Mouse (Mus musculus) granulocyte monocyte progenitor cell, adult 5-6 weeks (primary cell): ENCODE results near the gene Psmd13. TPM values are rescaled to one million over a fixed set of nuclear protein-coding genes. Genes with fewer than 3 reads are reported as not detected.

Source experiments
- ATAC-seq: replicated peaks from 2 replicates; pipeline ENCODE4 v1.8.0; 2016; ENCODE audit warnings: mild to moderate bottlenecking, moderate TSS enrichment, inconsistent platforms; ENCODE audit not compliant: poor library complexity, severe bottlenecking
- total RNA-seq, 2 experiments: library from RNA; stranded (forward) in 1 of 2; stranded (reverse) in 1 of 2; fragments of 200-712, 200-1000 nt in 1 of 2; fragments of >200 nt in 1 of 2; fragmentation: Nextera tagmentation in 1 of 2; gene quantifications; 2 replicates each; pipeline ENCODE4 v1.2.3; 2014 to 2017

Gene Psmd13
- total RNA-seq, 2 experiments from 2014 or later = 111 to 229 TPM

DNA sequence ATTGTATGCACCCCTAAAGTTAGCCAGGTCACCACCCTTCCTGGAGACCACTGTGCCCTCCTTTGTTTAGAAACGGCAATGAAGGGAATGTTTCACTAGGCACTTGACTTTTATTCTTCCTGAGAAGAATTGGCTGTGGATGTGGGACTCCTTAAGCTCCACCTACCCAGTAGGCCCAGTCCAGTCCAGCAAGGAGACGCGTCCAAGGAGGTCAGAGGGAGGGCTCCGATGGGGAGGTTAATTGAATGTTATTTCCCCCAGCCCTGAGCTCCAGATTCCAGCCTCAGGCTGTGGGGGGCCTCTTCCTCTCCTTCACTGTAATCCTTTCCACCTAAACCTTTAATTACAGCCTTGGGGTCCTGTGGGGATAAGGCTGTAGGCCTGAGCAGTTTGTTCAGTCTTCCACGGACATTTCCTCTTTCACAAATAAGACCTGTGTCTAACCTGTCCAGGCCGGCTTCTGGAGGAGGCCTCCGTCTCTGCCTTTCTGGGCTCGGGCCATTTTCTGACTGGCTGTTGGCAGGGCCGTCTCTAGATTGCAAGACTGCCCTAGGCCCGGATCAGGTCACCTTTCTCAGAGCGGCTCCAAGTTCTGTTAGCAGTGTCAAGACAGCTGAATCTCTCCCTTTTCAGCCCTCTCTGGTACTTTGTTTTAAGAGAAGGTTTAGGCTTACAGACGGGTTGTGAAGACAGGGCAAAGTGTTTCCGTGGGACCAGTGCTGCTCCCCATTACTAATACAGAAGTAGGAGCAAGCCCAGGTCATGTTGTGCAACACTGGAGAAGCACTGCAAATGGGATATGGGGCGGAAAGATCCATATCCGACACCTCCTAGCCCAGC lies 20.5 kb downstream of the Psmd13 start:
- ATAC-seq = no peak

DNA sequence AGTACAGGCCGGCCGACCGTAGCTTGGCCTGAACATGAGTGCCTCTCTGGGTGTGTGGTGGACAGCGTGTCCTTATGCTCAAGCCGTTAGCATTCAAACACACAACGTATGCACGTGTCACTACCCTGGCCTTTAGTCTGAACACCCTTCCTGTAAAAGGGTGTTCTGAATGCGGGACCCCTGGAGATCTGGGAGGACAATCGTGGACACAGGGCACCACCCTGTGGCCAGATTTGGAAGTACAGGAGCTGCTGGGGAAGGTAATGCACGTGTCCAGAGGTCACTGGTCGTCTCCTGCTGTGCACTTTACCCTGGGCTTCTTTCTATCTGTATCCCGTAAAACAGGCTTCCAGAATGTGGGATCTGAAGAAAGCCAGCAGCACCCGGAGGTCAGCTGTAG lies 21.4 kb downstream of the Psmd13 start:
- peak; percentile 88 for ATAC-seq

DNA sequence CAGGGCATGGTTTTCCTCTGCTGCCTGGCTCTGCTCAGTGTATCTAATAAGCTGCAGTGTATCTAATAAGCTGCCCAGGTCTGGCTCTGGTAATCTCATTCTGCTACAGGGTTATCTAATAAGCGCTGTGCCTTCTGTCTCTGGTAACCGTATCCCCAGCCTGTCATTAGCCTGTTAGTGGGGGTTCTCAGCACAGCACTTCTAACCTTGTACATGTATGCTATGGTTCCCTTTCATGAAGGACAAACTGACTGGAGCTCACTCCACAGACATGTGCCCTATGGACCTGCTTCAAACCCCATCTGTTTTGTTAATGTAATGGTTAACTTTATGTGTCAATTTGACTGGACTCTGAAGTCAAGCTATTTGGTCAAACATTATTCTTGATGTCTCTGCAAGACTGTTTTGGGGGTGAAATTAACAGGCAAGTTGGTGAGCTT lies 23.9 kb downstream of the Psmd13 start:
- ATAC-seq = no peak

DNA sequence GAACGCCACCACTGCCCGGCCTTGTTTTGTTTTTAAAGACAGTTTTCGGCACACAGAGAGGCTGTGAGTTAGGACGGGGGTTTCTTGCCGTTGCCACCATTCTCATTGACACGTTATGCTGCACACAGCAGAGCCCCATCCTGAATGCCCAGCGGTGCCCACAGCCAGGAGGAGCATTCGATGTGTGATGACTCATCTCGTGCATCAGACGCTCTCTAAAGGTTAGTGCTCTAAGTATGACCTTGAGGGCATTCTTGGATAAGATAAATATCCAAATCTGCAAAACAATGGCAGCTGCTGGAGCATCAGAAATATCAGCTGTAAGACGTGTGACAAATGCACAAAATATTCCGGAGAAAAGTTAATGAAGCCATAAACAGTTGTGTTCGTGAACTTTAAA lies 25.4 kb downstream of the Psmd13 start:
- no peak for ATAC-seq

DNA sequence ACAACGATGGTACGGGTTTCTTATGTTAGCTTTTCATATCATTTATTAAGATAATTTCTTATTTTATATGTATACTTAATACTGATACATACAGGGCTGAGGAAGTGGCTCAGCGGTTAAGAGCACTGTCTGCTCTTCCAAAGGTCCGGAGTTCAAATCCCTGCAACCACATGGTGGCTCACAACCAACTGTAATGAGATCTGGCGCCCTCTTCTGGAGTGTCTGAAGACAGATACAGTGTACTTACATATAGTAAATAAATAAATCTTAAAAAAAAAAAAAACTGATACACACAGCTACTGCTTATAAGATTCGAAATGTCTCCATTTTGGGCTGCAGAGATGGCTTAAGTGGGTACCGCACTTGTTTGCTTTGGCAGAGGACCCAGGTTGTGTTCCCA lies 25.9 kb downstream of the Psmd13 start:
- no peak for ATAC-seq

DNA sequence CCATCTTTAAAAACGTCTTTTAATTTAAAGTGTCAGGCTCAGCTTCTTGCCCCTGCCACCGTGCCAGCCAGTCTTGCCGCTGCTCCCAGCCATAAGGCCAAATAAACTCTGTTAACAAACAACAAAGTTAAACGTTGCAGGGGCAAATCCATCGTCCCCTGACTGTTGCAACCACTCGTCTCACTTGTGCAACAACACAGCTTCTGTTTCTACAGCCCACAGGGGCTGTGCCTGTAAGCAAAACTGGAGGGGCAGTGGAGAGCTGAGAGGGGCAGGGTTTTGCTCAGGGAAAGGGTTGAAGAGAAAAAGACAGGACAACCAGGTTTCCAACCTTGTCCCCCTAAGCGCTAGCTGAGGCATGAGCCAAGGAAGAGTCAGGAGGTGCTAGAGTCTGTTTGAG lies 26.4 kb downstream of the Psmd13 start:
- ATAC-seq = peak; percentile 74

DNA sequence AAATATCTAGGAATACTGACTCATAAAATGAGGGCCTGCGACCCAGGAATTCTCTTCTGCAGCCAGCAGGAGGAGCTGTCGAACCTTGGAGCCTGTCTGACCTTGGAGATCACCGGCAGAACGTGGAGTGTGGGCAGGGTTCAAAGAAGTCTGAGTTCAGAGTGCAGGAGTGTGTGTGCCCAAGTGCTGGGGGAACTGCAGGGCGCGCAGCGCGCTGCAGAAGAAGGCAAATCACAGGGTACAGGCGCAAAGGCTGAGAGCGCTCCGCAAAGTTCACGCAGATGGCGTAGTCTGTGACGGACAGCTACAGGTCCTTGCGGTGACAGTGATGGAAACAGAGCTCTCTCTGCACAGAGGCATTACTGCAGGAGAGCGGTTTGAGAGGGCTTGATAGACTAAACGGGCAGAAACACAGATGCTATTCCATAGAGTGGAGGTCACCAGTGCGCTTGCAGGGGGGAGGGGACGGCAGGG lies 26.9 kb downstream of the Psmd13 start:
- peak; percentile 92 for ATAC-seq

DNA sequence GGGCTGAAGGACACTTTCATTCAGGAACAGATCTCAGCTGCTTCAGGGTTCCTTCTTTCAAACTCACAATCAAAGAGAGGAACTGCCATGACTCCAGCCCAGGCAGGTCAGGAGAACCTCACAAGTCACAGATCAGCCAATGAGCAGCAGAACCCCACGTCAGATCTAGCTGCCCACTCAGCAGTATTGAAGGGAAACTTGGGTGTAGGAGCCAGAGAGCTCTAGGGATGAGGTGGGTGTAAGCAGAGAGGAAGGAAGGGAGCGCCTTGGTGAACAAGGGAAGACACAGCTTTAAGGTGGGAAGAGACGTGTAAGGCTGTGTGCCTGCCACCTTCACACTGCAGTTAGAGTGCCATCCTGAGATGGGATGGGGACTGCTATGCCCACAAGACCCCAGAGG lies 30.5 kb downstream of the Psmd13 start:
- no peak for ATAC-seq

DNA sequence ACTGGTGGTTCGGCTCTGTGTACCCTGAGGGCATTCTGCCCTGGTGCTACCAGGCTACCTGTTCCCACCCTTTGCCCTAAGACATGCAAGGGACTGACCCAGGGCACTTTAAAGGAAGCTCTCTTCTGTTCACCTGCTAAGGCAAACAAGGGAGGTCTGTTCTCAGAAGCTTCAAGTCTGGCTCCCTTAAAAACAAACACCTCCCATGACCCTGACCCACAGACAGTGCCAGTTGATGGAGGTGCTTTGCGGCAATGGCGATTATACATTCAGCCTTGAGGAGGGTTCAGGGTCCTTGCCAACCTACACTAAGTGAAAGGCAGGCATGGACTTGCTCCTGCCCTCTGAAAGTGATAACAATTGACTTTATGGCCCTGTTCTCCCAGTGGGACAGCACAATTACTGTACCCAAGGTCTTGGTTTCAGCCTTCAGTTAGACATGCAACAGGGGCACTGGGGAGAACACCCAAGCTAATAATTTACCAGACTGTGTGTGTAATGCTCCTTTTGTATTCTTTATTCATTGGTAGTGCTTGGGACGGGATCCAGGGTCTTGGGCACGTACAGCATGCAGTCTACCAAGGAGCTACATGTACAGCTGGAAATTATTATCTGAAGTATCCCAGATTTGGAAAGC lies 31.2 kb downstream of the Psmd13 start:
- ATAC-seq = no peak

DNA sequence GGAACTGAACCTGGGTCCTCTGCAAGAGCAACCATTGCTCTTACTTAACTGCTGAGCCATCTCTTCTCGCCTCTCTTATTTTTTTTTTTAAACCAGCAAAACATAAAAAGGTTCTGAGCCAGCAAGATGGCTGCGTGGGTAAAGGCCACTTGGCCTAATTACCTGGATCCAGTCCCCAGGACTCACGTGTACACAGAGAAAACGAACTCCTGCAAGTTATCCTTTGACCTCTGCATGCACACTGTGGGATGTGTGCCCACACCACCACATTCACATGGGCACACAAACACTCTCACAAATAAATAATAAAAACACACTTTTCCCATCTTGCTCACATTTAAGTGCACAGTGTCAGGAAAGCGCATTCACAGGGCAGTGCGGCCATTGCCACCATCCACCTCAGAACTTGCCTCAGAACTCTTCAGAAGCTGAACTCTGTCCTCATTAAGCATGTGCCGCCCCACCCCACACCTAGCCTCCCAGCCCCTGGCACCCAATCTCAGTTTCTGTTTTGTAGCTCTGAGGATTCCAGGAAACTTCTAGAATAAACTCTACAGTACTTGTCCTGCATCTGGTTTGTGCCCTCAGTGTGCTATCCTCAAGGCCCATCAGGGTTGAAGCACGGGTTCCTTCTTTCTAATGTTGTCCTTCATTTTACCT lies 32.4 kb downstream of the Psmd13 start:
- ATAC-seq = no peak

DNA sequence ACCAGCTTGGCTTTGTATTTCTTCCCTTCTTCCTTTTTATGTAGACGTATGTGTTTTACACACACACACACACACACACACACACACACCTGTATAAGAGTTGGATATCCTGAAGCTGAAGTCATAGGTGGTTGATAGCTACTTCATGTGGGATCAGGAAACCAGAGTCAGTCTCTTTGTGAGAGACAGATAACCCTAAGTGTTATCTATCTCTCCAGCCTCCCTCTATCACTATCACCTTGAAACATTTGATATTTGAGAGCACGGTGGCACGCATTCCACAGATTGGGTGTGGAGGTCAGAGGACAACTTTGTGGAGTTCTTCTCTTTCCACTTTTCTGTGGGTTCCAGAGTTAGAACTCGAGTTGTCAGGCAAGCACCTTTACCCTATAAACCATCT lies 38.1 kb downstream of the Psmd13 start:
- no peak for ATAC-seq

DNA sequence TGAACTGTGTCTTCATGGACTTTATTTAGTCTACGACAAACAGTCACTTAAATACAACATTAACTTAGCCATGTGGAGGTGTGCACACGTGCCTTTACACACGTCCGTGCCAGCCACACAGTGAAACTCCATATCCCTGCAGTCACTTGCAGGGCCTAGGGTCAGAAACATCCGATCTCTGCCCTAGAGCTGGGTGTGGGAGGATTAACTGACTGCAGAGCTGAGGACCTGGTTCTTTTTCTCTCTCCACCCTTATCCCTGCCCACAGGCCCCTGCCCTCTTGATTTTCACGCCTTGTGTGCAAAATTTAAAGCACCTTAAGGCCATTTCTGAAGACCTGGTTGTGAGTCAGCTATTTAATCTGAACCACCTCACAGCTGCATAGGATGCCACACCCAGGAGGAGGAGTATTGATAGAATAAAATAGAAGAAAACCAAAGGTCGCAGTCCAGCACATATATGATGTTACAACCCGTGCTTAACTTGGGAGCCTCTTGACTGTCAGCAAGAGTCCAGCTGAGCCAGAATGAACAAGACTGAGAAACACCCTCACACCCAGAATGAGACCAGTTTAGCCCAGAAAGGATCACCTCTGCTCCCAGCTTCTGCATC lies 38.8 kb downstream of the Psmd13 start, which contains the start of gene Nlrp6:
Gene Nlrp6 (plus strand): TSS at position 485 of the 612 bp plus-strand sequence.
- no peak for ATAC-seq

DNA sequence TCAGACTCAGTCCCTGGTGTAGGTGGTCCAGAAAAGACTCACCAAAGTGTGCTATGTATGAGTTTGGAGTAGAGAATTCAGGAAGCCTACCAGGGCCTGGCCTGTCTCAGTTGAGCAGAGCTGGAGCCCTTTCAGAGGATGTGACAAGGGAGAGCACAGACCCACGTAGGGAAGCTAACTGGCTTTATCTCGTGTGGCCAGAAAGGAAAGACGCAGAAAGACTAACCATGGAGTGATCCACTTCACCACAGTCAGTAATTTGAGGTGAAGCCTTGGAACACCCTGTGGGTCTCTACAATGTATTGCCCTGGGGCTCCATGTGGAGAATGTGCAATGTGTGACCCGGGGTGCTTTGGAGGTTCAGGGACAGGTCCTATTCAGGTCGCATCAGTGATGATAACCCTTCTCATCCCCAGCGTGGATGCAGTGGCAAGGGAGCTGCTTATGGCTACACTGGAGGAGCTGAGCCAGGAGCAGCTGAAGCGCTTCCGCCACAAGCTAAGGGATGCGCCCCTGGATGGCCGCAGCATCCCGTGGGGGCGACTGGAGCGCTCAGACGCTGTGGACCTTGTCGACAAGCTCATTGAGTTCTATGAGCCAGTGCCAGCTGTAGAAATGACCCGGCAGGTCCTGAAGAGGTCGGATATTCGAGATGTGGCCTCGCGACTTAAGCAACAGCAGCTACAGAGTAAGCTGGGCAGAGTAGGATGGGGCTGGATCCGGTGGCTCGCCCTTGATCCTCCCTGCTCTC lies 39.6 kb downstream of the Psmd13 start:
- no peak for ATAC-seq

DNA sequence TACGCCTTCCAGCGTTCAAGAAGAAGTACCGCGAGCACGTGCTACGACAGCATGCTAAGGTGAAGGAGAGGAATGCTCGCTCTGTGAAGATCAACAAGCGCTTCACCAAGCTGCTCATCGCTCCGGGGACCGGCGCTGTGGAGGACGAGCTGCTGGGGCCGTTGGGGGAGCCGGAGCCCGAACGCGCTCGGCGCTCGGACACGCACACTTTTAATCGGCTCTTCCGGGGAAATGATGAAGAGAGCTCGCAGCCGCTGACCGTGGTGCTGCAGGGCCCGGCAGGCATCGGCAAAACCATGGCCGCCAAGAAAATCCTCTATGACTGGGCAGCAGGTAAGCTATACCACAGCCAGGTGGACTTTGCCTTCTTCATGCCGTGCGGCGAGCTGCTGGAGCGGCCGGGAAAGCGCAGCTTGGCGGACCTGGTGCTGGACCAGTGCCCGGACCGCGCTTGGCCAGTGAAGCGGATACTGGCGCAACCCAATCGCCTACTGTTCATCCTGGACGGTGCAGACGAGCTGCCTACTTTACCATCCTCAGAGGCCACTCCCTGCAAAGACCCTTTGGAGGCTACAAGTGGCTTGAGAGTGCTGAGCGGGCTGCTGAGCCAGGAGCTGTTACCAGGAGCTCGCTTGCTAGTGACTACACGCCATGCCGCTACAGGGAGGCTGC lies 40.8 kb downstream of the Psmd13 start:
- ATAC-seq = peak; percentile 65

DNA sequence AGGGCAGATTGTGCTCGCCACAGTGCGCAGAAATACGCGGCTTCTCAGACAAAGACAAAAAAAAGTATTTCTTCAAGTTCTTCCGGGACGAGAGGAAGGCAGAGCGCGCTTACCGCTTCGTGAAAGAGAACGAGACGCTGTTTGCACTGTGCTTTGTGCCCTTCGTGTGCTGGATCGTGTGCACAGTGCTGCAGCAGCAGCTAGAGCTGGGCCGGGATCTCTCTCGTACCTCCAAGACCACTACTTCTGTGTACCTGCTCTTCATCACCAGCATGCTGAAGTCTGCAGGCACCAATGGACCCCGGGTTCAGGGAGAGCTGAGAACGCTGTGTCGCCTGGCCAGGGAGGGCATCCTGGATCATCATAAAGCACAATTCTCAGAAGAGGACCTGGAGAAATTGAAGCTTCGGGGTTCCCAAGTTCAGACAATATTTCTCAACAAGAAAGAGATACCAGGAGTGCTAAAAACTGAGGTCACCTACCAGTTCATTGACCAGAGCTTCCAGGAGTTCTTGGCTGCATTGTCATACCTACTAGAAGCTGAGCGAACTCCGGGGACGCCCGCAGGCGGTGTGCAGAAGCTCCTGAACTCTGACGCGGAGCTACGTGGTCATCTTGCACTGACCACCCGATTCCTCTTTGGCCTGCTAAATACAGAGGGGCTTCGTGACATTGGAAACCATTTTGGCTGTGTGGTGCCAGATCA lies 41.5 kb downstream of the Psmd13 start:
- peak; percentile 2; the same call in 1 of the 2 replicates for ATAC-seq

DNA sequence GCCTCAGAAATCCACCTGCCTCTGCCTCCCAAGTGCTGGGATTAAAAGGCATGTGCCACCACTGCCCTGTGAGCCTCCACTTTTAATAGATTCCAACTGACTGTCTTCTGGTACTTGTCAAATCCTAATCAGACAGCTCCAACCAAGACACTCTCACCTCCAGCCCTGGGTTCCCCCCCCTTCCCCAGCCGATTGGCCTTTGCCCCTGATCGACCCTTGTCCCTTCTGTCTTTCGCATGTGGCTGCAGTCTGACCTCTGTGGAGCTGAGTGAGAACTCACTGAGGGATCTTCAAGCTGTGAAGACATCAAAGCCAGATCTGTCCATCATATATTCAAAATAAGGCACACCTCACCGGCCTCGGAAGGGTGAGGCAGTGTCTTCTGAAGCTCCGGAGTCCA lies 45.4 kb downstream of the Psmd13 start:
- ATAC-seq = no peak

DNA sequence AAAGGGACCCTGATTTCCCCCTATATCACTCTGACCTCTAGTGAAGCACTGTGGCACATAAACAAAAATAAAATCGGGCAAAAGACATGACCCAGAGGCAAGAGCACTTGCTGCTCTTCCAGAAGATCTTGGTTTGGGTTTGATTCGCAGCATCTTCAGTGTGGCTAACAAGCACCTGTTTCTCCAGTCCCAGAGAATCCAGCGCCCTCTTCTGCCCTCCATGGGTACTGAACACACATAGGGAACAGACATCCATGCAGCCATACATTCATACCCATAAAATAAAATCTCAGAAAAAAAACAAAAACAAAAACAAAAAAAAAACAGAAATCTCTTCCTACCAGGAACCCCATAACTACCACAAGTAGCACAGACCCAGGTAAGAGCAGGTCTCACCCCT lies 56.7 kb downstream of the Psmd13 start:
- ATAC-seq = no peak

DNA sequence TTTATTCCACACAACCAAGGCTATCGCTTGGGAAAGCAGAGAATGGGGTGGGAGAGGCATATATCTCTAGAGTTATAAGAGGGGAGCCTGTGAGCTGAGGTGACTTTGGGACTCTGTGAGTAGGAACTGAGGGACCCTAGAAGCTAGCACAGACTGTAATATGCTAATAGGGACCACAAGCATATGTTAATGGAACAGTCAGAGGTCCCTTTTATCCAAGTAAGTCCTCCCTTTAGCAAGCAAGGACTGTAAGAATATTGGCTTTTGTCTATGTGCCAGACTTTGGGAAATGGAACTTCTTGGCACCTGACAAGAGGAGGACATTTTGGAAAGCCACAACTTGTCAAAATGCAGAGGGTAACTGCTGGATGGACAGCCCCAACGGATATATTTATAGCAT lies 57.1 kb downstream of the Psmd13 start:
- ATAC-seq = no peak

DNA sequence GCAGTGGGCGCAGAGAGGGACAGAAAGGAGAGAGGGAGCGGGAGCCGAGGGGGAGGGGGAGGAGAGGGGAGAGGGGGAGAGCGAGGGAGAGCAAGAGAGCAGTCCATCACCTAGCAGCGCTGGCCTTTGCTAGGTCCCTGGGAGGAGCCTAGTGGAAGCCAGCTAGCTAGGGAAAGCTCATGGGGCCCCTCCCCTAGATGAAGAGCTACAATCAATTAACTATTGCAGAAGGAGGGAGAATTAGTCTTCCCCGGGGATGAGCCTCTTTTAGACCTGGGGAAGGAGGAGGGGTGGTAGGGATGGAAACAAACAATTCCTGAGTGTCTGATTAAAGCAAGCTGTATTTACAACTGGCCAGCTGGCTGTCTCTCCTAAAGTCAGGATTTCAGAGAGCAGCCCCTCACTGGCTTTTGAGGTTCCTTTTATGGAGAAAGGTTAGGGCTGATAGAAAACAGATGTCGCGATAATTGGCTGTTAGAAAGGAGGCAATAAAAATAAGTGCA lies 58.0 kb downstream of the Psmd13 start:
- ATAC-seq = no peak
